Mouse (Mus musculus) forebrain, embryonic 13.5 days (tissue): ENCODE measurements at regions not wholly inside any gene's neighbourhood (a gene's known extent, or its start where the extent isn't known, plus 50 kb on each side); places are given as distances from the start of the nearest gene placed in this dataset.

Experiments
- ATAC-seq: fragments of 200-750 bp; cut with Nextera tagmentation; 2 replicates; pipeline ENCODE4 v1.8.0; 2017
- H3K27ac ChIP-seq: fragments of 300-500 bp; sonication (generic); 2 replicates; pipeline ENCODE4 v1.5.1; 2015; ENCODE audit warnings: inconsistent platforms, mild to moderate bottlenecking, moderate library complexity
- H3K27me3 ChIP-seq: fragments of 300-500 bp; sonication (generic); 2 replicates; pipeline ENCODE4 v1.6.1; 2015; ENCODE audit warnings: mild to moderate bottlenecking, inconsistent platforms
- H3K36me3 ChIP-seq: fragments of 300-500 bp; sonication (generic); 2 replicates; pipeline ENCODE4 v1.6.1; 2015; ENCODE audit warnings: mild to moderate bottlenecking, inconsistent platforms; ENCODE audit not compliant: poor library complexity, severe bottlenecking
- H3K4me1 ChIP-seq: fragments of 300-500 bp; sonication (generic); 2 replicates; pipeline ENCODE4 v1.6.1; 2015; ENCODE audit warnings: inconsistent platforms
- H3K4me2 ChIP-seq: fragments of 300-500 bp; sonication (generic); 2 replicates; pipeline ENCODE4 v1.6.1; 2015; ENCODE audit warnings: inconsistent platforms, mild to moderate bottlenecking, moderate library complexity
- H3K4me3 ChIP-seq: fragments of 300-500 bp; sonication (generic); 2 replicates; pipeline ENCODE4 v1.5.1; 2015; ENCODE audit warnings: mild to moderate bottlenecking, inconsistent platforms
- H3K9ac ChIP-seq: fragments of 300-500 bp; sonication (generic); 2 replicates; pipeline ENCODE4 v1.6.1; 2015; ENCODE audit warnings: mild to moderate bottlenecking, inconsistent platforms
- H3K9me3 ChIP-seq: fragments of 300-500 bp; sonication (generic); replicated peaks from 2 replicates; pipeline ENCODE4 v1.6.1; 2016; ENCODE audit warnings: inconsistent platforms
- WGBS: fragments of 180-500 bp; shearing (Covaris S2); methylation state at CpG from one replicate; pipeline ENCODE4 v1.1.7; 2015; 5-methylcytosine and 5-hydroxymethylcytosine counted together

- Histone ChIP-seq H3K9me3 (no peaks in the 10 kb centered on the region), H3K4me2 (no peak overlapping the region), H3K4me1 (no peaks in the 10 kb centered on the region), H3K27ac (no peak overlapping the region), H3K36me3 (no peaks in the 10 kb centered on the region), H3K9ac (no peak overlapping the region), H3K4me3 (no peak overlapping the region), H3K27me3 (no peaks in the 10 kb centered on the region)
- 50% methylated on average over 3 of the region's 3 CpGs for WGBS
- ATAC-seq: peak; percentile 63; the same call in 1 of the 2 replicates
Measured at GRCm38 (mm10) chr8:51764204-51764603, 1747.3 kb upstream of the Aga start.

GRCm38 (mm10) chr8:51809466-51809865 lies 1702.1 kb upstream of the Aga start:
- Histone ChIP-seq H3K36me3 (no peaks in the 10 kb centered on the region), H3K4me3 (no peak overlapping the region), H3K27me3 (no peaks in the 10 kb centered on the region), H3K9ac (no peak overlapping the region), H3K4me1 (no peaks in the 10 kb centered on the region), H3K4me2 (no peak overlapping the region), H3K27ac (no peak overlapping the region), H3K9me3 (no peaks in the 10 kb centered on the region)
- 49% methylated on average over 1 of the region's 1 CpGs for WGBS
- ATAC-seq: no peak
